Mouse (Mus musculus) stomach, postnatal 0 days (tissue): ENCODE data around the gene Edc3.

Source experiments
- CTCF ChIP-seq: IDR thresholded peaks from 2 replicates; pipeline ENCODE4 v1.5.1; 2016; ENCODE audit warnings: antibody characterized with exemption, low read depth, mild to moderate bottlenecking, moderate library complexity
- EP300 ChIP-seq: optimal IDR thresholded peaks from 2 replicates; pipeline ENCODE3; 2016; ENCODE audit warnings: antibody characterized with exemption

DNA sequence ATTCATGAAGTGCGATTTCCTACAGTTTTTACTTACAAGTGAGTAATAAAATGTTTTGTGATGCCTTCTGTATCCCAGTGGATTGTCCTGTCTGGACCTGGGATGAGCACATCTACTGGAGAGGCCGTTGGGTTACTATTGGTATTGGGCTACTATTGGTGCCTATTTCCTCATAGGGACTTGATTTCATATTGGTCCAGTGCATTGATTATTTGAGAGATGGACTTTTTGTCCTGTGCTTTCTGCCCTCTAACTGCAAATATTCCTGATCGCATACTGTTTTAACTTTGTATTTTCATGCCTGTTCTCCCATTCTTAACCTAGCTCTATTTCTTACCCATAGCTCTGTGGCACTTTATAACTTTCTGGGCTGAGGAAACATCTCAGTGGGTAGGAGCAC lies 16.4 kb downstream of the Edc3 start:
- no peak for TF ChIP-seq CTCF
- no peak for TF ChIP-seq EP300
